Mouse (Mus musculus): ENCODE data around the gene Cd300lg. TPM values are rescaled to one million over a fixed set of nuclear protein-coding genes. Genes with fewer than 3 reads are reported as not detected.
A peak's percentile ranks its signal among the peaks of the same experiment; 100 is the strongest.

Gene Cd300lg
- total RNA-seq, 2 experiments from 2014 or later: 13.1 to 16.5 TPM

DNA sequence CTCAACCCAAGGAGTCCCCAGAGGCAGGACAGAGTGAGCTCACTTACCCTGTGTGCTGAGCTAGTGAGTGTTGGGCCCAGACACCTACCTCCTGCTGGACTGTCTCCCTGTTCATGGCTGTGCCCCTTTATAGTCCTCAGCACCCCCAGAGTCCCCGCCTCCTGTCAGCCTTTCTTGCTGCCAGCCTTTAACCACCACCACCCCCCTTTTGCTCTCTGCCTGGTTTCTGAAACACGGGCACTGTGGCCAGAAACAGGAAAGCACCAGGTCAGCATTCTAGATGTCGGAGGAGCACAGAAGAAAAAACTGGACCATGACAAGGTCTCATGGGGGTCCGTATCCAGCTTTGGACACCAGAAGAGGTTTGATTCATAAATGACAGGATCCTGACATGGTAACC, 59.9 kb downstream of the Cd300lg start, which contains the start of gene Ppy:
Ppy (minus strand) TSS at position 101 of the 400 bp plus-strand sequence.
- DNase-seq: no peak

DNA sequence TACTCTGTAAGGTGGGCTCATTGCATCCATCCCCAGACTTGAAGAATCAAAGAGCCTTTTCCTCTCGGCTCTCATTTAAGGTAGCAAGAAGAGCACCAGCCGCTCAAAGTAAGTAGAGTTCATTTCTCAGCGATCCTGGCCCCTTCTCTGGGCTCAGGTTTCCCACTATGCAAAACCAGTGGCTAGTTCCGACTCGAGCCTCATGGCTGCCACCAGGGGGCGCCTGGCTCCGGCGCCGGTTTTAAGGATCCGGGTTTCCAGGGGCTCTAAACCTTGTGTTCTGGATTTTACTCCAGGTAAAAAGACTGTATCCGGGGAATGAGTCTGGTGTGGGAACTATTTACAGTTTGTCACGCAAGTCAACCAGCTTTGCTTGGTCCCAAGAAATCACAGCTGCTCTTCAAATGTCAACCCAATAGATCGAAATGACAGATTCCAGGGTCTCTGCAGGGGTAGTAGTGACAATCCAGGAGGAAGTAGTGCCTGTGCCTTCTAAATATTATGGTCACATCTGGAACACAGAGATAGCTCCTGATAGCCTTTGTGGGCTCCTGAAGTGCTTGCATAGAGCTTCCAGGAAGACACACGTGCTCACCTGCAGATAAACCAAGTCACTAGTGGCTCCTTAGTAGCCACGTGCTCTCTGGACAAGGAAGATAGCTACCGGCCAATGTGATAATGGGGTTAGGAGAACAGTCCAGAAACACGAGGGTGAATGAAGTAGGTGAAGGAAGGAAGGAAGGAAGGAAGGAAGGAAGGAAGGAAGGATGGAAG, 61.4 kb downstream of the Cd300lg start:
- peak; percentile 20 for DNase-seq

Other genes with a start within 250 kb of the Cd300lg start
- gene Meox1, start 147.1 kb upstream of the Cd300lg start, total RNA-seq (2021): 1 to 10 TPM; 3.5 to 6.1 TPM
- gene Sost, start 74.5 kb upstream of the Cd300lg start, total RNA-seq (2021): not detected
- not detected for gene Cfap97d1, start 57.2 kb upstream of the Cd300lg start, total RNA-seq (2021)
- 100 to 1,000 TPM; 134 to 137 TPM for gene Dusp3, start 54.5 kb upstream of the Cd300lg start, total RNA-seq (2021)
- 10 to 100 TPM; 17.6 to 29.5 TPM for gene Mpp3, start 13.0 kb upstream of the Cd300lg start, total RNA-seq (2021)
- gene Mpp2, start 47.0 kb downstream of the Cd300lg start, total RNA-seq (2021): 1 to 10 TPM; 1.2 to 2.1 TPM
- gene Ppy, start 59.8 kb downstream of the Cd300lg start, total RNA-seq (2021): not detected
- not detected for gene Pyy, start 66.3 kb downstream of the Cd300lg start, total RNA-seq (2021)
- not detected for gene Nags, start 104.0 kb downstream of the Cd300lg start, total RNA-seq (2021)
- 10 to 100 TPM in 1 of 2 experiments, 1 to 10 TPM in 1; 9.8 to 12.6 TPM for gene Tmem101, start 114.9 kb downstream of the Cd300lg start, total RNA-seq (2021)
- 10 to 100 TPM; 79.7 to 84.2 TPM for gene Lsm12, start 143.8 kb downstream of the Cd300lg start, total RNA-seq (2021)
- 10 to 100 TPM; 37.8 to 44.5 TPM for gene G6pc3, start 148.1 kb downstream of the Cd300lg start, total RNA-seq (2021)
- gene Hdac5, start 188.7 kb downstream of the Cd300lg start, total RNA-seq (2021): 10 to 100 TPM; 61.8 to 63.6 TPM
- not detected for gene BC030867, start 207.4 kb downstream of the Cd300lg start, total RNA-seq (2021)
- 10 to 100 TPM; 70.0 to 71.3 TPM for gene Asb16, start 227.2 kb downstream of the Cd300lg start, total RNA-seq (2021)
- gene Tmub2, start 243.4 kb downstream of the Cd300lg start, total RNA-seq (2021): 10 to 100 TPM; 11.5 to 14.6 TPM